Mouse (Mus musculus) ES-E14 (cell line): ENCODE data around the gene Ppp2r5a. TPM values are rescaled to one million over a fixed set of nuclear protein-coding genes. Genes with fewer than 3 reads are reported as not detected.

Experiments used
- DNase-seq: peaks from one replicate; pipeline ENCODE4 v3.0.0-alpha.2; 2013; ENCODE audit warnings: low read depth, low spot score
- H3K27ac ChIP-seq: 2 replicates; pipeline ENCODE4 v1.5.1; 2012; ENCODE audit warnings: low read depth, mild to moderate bottlenecking, low read length, moderate library complexity, mixed read lengths; ENCODE audit not compliant: poor library complexity, insufficient read depth, severe bottlenecking
- H3K36me3 ChIP-seq: 2 replicates; pipeline ENCODE4 v1.6.1; 2012; ENCODE audit warnings: mild to moderate bottlenecking, low read length, moderate library complexity, mixed read lengths; ENCODE audit not compliant: control insufficient read depth, poor library complexity, insufficient read depth, severe bottlenecking
- H3K4me1 ChIP-seq, 2 experiments: fragments of 150-350 bp in 1 of 2; sonication (generic) in 1 of 2; 2 replicates each; pipeline ENCODE4 v1.6.1; 2012; ENCODE audit warnings: low read length in 2 of 2, mild to moderate bottlenecking in 1 of 2, mixed read lengths in 1 of 2; ENCODE audit not compliant: control insufficient read depth in 2 of 2, insufficient read depth in 2 of 2, poor library complexity in 1 of 2
- H3K4me3 ChIP-seq, 2 experiments: fragments of 150-350 bp in 1 of 2; sonication (generic) in 1 of 2; 2 replicates each; pipeline ENCODE4 v1.5.1; 2012; ENCODE audit warnings: low read length in 2 of 2, low read depth in 1 of 2, mild to moderate bottlenecking in 1 of 2, mixed read lengths in 1 of 2; ENCODE audit not compliant: insufficient read depth in 1 of 2, poor library complexity in 1 of 2, severe bottlenecking in 1 of 2
- H3K9ac ChIP-seq: 2 replicates; pipeline ENCODE4 v1.6.1; 2012; ENCODE audit warnings: low read depth, mild to moderate bottlenecking, low read length, mixed read lengths; ENCODE audit not compliant: poor library complexity, insufficient read depth, severe bottlenecking
- H3K9me3 ChIP-seq: fragments of 150-350 bp; sonication (generic); 2 replicates; pipeline ENCODE4 v1.6.1; 2012; ENCODE audit warnings: low read depth, mild to moderate bottlenecking, low read length; ENCODE audit not compliant: control insufficient read depth, insufficient read depth
- CHD2 ChIP-seq: IDR thresholded peaks from 2 replicates; pipeline ENCODE4 v1.6.1; 2014; ENCODE audit warnings: mild to moderate bottlenecking, low read depth, low read length, inconsistent platforms
- HCFC1 ChIP-seq: IDR thresholded peaks from 2 replicates; pipeline ENCODE4 v1.6.1; 2012; ENCODE audit warnings: low read length, inconsistent platforms, borderline replicate concordance; ENCODE audit not compliant: insufficient read depth
- MAFK ChIP-seq: IDR thresholded peaks from 2 replicates; pipeline ENCODE4 v1.6.1; 2014; ENCODE audit warnings: mild to moderate bottlenecking, low read depth, low read length, inconsistent platforms; ENCODE audit not compliant: insufficient read depth
- ZC3H11A ChIP-seq: IDR thresholded peaks from 2 replicates; pipeline ENCODE4 v1.6.1; 2012; ENCODE audit warnings: low read depth, mild to moderate bottlenecking, inconsistent platforms, low read length, borderline replicate concordance
- ZNF384 ChIP-seq: IDR thresholded peaks from 2 replicates; pipeline ENCODE4 v1.6.1; 2012; ENCODE audit warnings: low read depth, low read length, inconsistent platforms
- in situ Hi-C, 2 experiments: fragments of 600-800 bp; cut with MboI; formaldehyde crosslinking; loops; one replicate each; pipeline ENCODE4 v1.15.1; 2025; ENCODE audit warnings: low sequenced_read_pairs in 2 of 2, inconsistent platforms in 1 of 2; ENCODE audit not compliant: unreplicated experiment in 2 of 2
- total RNA-seq: library from RNA; depleted of rRNA; stranded (reverse); fragments of 300-350 nt; gene quantifications from 2 replicates; pipeline ENCODE4 v1.2.3, GENCODE M21; 2012

The Ppp2r5a gene
- total RNA-seq, 1 experiment, result 47.3 TPM

GRCm38 (mm10) chr1:191350355-191350754 is 52.7 kb downstream of the Ppp2r5a start:
- Histone ChIP-seq H3K4me1 (peaks cover 0 to 3% of the 10 kb centered on the region in 2 experiments; a peak in 1 of 4 replicates), H3K9ac (no peak overlapping the region), H3K36me3 (peaks cover 11% of the 10 kb centered on the region), H3K4me3 (no peak overlapping the region), H3K27ac (no peak overlapping the region), H3K9me3 (no peaks in the 10 kb centered on the region)
- in situ Hi-C loops, result loop anchor here (25.0 kb wide), 2 partner anchors 187 to 462 kb away; partner anchors contain the start of gene Nek2 (in 1 of the 2)
- DNase-seq, result no peak
- TF ChIP-seq HCFC1, result no peak

DNA sequence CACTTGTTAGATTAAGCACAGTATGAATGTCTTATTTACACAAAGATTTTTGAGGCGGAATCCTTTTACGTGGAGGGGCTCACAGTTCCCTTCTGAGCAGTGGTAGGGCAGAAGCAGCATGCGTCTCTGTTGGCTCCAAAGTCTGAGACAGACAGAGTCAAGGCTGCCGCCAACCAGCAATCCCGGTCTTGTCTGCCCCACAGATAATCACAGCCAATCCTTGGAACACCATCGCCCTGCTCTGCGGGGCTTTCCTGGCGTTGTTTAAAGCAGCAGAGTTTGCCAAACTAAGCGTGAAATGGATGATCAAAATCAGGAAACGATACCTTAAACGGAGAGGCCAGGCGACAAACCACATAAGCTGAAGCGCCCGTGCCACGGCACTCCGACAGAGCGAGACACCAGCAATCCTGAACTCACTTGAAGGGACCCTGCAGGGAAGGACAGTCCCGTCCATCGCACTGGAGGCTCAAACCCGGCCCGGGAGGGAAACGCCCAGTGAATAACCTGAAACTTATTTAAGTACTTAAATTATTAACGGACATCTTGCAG is 53.5 kb downstream of the Ppp2r5a start:
- no peak for DNase-seq
- Histone ChIP-seq H3K27ac (no peak overlapping the region), H3K9me3 (no peaks in the 10 kb centered on the region), H3K9ac (no peak overlapping the region; the same call in 1 of the 2 replicates), H3K36me3 (peaks cover 9% of the 10 kb centered on the region), H3K4me3 (no peak overlapping the region), H3K4me1 (peaks cover 0 to 3% of the 10 kb centered on the region in 2 experiments; a peak in 1 of 4 replicates)
- in situ Hi-C loops, result loop anchor here (25.0 kb wide), 2 partner anchors 188 to 463 kb away; partner anchors contain the start of gene Nek2 (in 2 of the 2)
- TF ChIP-seq ZC3H11A (no peak), HCFC1 (no peak), CHD2 (no peak), MAFK (no peak), ZNF384 (no peak)

- Histone ChIP-seq H3K9me3 (no peaks in the 10 kb centered on the region), H3K27ac (no peak overlapping the region), H3K9ac (no peak overlapping the region), H3K4me3 (no peak overlapping the region), H3K4me1 (peaks cover 0 to 3% of the 10 kb centered on the region in 2 experiments; a peak in 1 of 4 replicates), H3K36me3 (peaks cover 5% of the 10 kb centered on the region)
- no peak for DNase-seq
- in situ Hi-C loops, result loop anchor here in 1 of 2 experiments (25.0 kb wide), 1 partner anchor 463 kb away; the partner anchor contains the start of gene Nek2
- no peak for TF ChIP-seq ZNF384
- TF ChIP-seq HCFC1, result no peak
- TF ChIP-seq ZC3H11A, result no peak
- TF ChIP-seq MAFK, result no peak
- TF ChIP-seq CHD2, result no peak
Measured at GRCm38 (mm10) chr1:191348996-191349395, 54.1 kb downstream of the Ppp2r5a start.

DNA sequence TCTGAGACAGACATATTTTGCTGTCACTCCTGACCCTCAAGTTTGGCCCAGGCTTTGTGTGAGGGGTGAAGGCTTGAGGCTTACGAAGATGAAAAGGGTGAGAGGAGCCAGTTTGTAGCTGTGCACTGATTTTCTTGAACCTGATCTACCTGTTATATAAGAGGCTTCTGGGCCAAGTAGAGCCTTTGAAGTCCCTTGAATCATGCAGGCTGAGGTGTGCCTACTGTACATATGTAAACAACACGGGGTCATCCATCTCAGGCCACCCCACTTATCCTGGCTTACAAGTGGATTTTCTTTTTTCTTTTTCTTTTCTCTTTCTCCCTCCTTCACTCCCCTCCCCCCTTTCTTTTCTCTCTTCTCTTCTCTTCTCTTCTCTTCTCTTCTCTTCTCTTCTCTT is 54.5 kb downstream of the Ppp2r5a start:
- Histone ChIP-seq H3K36me3 (peaks cover 9% of the 10 kb centered on the region), H3K27ac (no peak overlapping the region)
- no peak for DNase-seq

More for the DNA sequence above, 54.5 kb downstream of the Ppp2r5a start:
- in situ Hi-C loops, result loop anchor here in 1 of 2 experiments (25.0 kb wide), 1 partner anchor 464 kb away; the partner anchor contains the start of gene Nek2
- H3K9me3 ChIP-seq, result no peaks in the 10 kb centered on the region
- peaks cover 0 to 3% of the 10 kb centered on the region in 2 experiments; a peak in 1 of 4 replicates for H3K4me1 ChIP-seq
- H3K4me3 ChIP-seq, result no peak overlapping the region
- no peak for TF ChIP-seq MAFK
- no peak for TF ChIP-seq ZC3H11A
- TF ChIP-seq CHD2, result no peak
- no peak for TF ChIP-seq HCFC1
- no peak for TF ChIP-seq ZNF384
- H3K9ac ChIP-seq, result no peak overlapping the region
